Mouse (Mus musculus) ES-Bruce4 (cell line): Measurements from ENCODE around the gene Akap2.

ENCODE experiments used
- EP300 ChIP-seq: IDR thresholded peaks from 2 replicates; pipeline ENCODE4 v1.6.1; 2011; ENCODE audit warnings: low read depth, low read length; ENCODE audit not compliant: insufficient read depth
- POLR2A ChIP-seq: IDR thresholded peaks from one replicate; pipeline ENCODE4 v1.8.1; 2011; ENCODE audit warnings: low read length; ENCODE audit not compliant: insufficient read depth

DNA sequence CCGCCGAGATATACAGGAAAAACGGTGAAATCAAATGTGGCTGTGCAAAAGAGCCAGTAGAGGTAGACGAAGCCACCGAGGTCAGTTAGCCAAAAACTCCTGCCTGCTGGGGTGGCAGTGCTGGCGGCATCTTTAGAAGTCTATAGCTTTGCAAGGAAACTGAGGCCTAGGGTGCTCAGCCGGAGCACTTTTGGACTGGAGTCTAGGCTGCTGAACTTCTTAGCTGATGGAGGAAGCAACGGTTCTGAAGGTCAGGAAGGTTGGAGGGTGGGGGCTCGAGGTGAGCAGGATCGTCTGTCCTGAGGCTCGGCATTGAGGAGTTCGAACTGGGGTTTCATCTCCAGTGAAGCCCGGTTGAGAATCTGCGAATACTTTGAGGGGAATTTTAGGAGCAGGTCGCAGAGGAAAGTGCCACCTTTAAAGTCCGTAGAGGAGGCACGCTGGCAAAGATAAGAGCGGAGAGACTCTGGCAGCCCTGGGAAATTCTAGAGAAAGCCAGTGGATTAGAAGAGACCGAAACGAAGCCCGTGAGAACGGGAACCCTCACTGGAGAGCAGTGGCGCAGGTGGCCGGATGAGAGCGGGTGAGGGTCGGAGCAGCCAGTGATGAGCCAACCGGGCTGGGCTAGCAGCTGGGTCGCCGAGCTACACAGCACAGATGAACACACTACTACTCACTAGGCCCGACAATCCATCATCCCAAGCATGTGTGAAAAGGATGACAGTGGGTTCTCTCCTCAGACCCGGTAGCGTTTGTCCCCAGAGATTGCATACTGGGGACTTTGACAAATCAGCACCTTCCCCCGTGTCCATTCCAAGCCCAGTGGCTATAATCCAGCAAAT lies 65.3 kb downstream of the Akap2 start:
- TF ChIP-seq EP300 (no peak), POLR2A (no peak)
